Mouse (Mus musculus) liver, embryonic 15.5 days (tissue): ENCODE measurements around the gene Odf3l1. TPM values are rescaled to one million over a fixed set of nuclear protein-coding genes. Genes with fewer than 3 reads are reported as not detected.

Source experiments
- ATAC-seq: fragments of 200-750 bp; cut with Nextera tagmentation; 2 replicates; pipeline ENCODE4 v1.8.0; 2017; ENCODE audit warnings: moderate number of reproducible peaks, mild to moderate bottlenecking, moderate library complexity; ENCODE audit not compliant: insufficient read depth
- H3K27ac ChIP-seq: fragments of 300-500 bp; sonication (generic); replicated peaks from 2 replicates; pipeline ENCODE4 v1.5.1; 2015; ENCODE audit warnings: mild to moderate bottlenecking, inconsistent platforms
- H3K27me3 ChIP-seq: fragments of 300-500 bp; sonication (generic); 2 replicates; pipeline ENCODE4 v1.6.1; 2015; ENCODE audit warnings: mild to moderate bottlenecking, inconsistent platforms
- H3K36me3 ChIP-seq: fragments of 300-500 bp; sonication (generic); replicated peaks from 2 replicates; pipeline ENCODE4 v1.6.1; 2015; ENCODE audit warnings: moderate library complexity, mild to moderate bottlenecking, inconsistent platforms
- H3K4me1 ChIP-seq: fragments of 300-500 bp; sonication (generic); replicated peaks from 2 replicates; pipeline ENCODE4 v1.6.1; 2015; ENCODE audit warnings: inconsistent platforms
- H3K4me2 ChIP-seq: fragments of 300-500 bp; sonication (generic); 2 replicates; pipeline ENCODE4 v1.6.1; 2015; ENCODE audit warnings: moderate library complexity, mild to moderate bottlenecking, inconsistent platforms
- H3K4me3 ChIP-seq: fragments of 300-500 bp; sonication (generic); replicated peaks from 2 replicates; pipeline ENCODE4 v1.5.1; 2015; ENCODE audit warnings: mild to moderate bottlenecking, inconsistent platforms
- H3K9ac ChIP-seq: fragments of 300-500 bp; sonication (generic); 2 replicates; pipeline ENCODE4 v1.6.1; 2015; ENCODE audit warnings: moderate library complexity, mild to moderate bottlenecking, inconsistent platforms
- H3K9me3 ChIP-seq: fragments of 300-500 bp; sonication (generic); replicated peaks from 2 replicates; pipeline ENCODE4 v1.6.1; 2016; ENCODE audit warnings: inconsistent platforms
- WGBS: fragments of 180-500 bp; shearing (Covaris S2); methylation state at CpG from one replicate; pipeline ENCODE4 v1.1.7; 2015; ENCODE audit warnings: mixed read lengths; ENCODE audit not compliant: insufficient replicate concordance; 5-methylcytosine and 5-hydroxymethylcytosine counted together
- polyA plus RNA-seq: library from polyadenylated mRNA; unstranded; fragments of >200 nt; fragmentation: Nextera tagmentation; extraction: Ambion mirVana; gene quantifications from 2 replicates; pipeline ENCODE4 v1.2.1, GENCODE M21; 2015

Gene Odf3l1
- polyA plus RNA-seq, 1 experiment from 2014 or later = 0.10 TPM

DNA sequence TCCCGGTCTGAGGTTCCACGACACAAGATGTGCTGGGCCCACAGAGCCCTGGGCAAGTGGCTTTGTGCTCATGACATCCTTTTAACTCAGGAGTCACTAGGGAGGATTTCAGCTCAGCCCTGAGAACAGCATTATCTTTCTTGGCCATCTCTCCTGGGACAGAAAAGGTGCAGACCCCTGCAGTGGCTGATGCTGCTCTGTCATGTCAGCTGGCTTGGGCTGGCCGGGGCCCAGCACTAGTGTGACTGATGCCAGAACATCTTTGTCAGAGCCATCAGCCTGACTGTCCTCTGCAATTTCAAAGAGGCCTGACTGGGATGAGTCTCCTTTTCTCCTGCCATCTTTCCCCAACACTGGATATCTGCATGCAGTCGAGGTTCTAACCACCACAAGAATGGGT is 17.8 kb upstream of the Odf3l1 start:
- Histone ChIP-seq H3K9me3 (no peaks in the 10 kb centered on the region), H3K27me3 (no peaks in the 10 kb centered on the region), H3K4me1 (no peaks in the 10 kb centered on the region), H3K4me2 (no peak overlapping the region), H3K36me3 (no peaks in the 10 kb centered on the region), H3K27ac (no peak overlapping the region), H3K9ac (no peak overlapping the region), H3K4me3 (no peak overlapping the region)
- 55% methylated on average over 4 of the region's 4 CpGs for WGBS
- ATAC-seq = no peak

DNA sequence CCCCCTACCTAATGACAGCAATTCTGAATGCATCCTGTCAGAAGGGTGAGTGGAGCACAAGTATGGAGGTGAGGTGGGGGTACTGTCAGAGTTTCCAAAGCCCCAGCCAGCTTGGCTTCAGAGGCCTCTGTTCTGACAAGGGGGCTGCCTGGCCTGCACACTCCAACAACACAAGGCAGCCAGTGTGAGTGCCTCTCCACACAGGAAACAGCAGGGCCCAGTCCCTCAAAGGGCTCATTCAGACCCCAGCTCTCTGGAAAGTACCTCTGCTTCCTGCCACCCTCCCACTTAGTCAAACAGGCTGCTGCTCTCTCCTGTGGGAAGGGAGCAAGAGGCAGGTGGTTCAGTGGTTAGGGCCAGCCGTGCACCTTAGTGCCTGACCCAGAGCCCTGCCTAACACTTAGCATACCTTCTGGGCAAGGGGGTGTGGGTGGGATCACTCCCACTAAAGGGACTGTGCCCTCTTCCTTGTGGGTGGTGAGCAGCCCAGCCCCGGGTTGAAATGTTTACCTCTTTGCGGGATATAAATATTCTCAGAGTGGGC is 17.1 kb upstream of the Odf3l1 start:
- H3K4me1 ChIP-seq = no peaks in the 10 kb centered on the region
- H3K9ac ChIP-seq = no peak overlapping the region
- no peaks in the 10 kb centered on the region for H3K36me3 ChIP-seq
- no peak for ATAC-seq
- H3K4me3 ChIP-seq = no peak overlapping the region
- H3K27ac ChIP-seq = no peak overlapping the region
- no peaks in the 10 kb centered on the region for H3K27me3 ChIP-seq
- WGBS = 54% methylated on average over 3 of the region's 3 CpGs
- H3K4me2 ChIP-seq = no peak overlapping the region
- no peaks in the 10 kb centered on the region for H3K9me3 ChIP-seq

- no peak for ATAC-seq
- no peaks in the 10 kb centered on the region for H3K36me3 ChIP-seq
- no peak overlapping the region for H3K9ac ChIP-seq
- H3K27me3 ChIP-seq = no peaks in the 10 kb centered on the region
- 49% methylated on average over 9 of the region's 9 CpGs for WGBS
- H3K4me3 ChIP-seq = no peak overlapping the region
- H3K9me3 ChIP-seq = no peaks in the 10 kb centered on the region
- no peak overlapping the region for H3K4me2 ChIP-seq
- H3K4me1 ChIP-seq = no peaks in the 10 kb centered on the region
- no peak overlapping the region for H3K27ac ChIP-seq
Measured at GRCm38 (mm10) chr9:56880790-56881189, 16.3 kb upstream of the Odf3l1 start.

GRCm38 (mm10) chr9:56877284-56877683 is 12.8 kb upstream of the Odf3l1 start:
- H3K27ac ChIP-seq = no peak overlapping the region
- H3K9ac ChIP-seq = no peak overlapping the region
- no peaks in the 10 kb centered on the region for H3K9me3 ChIP-seq
- no peaks in the 10 kb centered on the region for H3K27me3 ChIP-seq
- no peaks in the 10 kb centered on the region for H3K4me1 ChIP-seq
- H3K36me3 ChIP-seq = no peaks in the 10 kb centered on the region
- no peak overlapping the region for H3K4me3 ChIP-seq
- WGBS = 48% methylated on average over 5 of the region's 5 CpGs
- ATAC-seq = no peak
- H3K4me2 ChIP-seq = no peak overlapping the region

GRCm38 (mm10) chr9:56876784-56877183 is 12.3 kb upstream of the Odf3l1 start:
- Histone ChIP-seq H3K27ac (no peak overlapping the region), H3K4me3 (no peak overlapping the region), H3K27me3 (no peaks in the 10 kb centered on the region), H3K4me2 (no peak overlapping the region), H3K4me1 (no peaks in the 10 kb centered on the region), H3K9me3 (no peaks in the 10 kb centered on the region), H3K9ac (no peak overlapping the region), H3K36me3 (no peaks in the 10 kb centered on the region)
- WGBS = 64% methylated on average over 9 of the region's 9 CpGs
- ATAC-seq = no peak

DNA sequence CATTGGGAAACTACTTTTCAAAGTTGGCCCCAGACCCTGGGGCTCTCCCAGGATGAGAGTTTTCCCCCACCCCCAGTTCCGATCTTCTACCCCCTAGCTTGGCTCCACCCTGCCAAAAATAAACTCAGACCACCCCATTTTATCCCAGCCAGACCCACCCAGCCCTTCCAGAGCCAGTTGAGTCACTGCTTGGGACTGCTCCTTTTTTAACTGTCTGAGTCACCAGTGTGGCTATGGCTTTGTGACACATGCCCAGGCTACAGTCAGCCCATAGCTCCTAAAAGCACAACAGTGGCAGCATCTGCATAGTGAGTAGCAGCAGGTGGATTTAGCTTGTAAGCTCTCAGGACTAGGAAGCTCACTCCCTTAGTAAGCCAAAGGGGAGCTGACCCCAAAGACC is 8.6 kb upstream of the Odf3l1 start:
- Histone ChIP-seq H3K36me3 (no peaks in the 10 kb centered on the region), H3K4me2 (no peak overlapping the region), H3K9ac (no peak overlapping the region), H3K9me3 (no peaks in the 10 kb centered on the region), H3K4me1 (no peaks in the 10 kb centered on the region), H3K27ac (no peak overlapping the region), H3K4me3 (no peak overlapping the region), H3K27me3 (no peaks in the 10 kb centered on the region)
- no peak for ATAC-seq
- WGBS = 33% methylated on average over 1 of the region's 1 CpGs

- Histone ChIP-seq H3K36me3 (no peaks in the 10 kb centered on the region), H3K4me1 (no peaks in the 10 kb centered on the region), H3K9ac (no peak overlapping the region), H3K27me3 (no peaks in the 10 kb centered on the region), H3K4me2 (no peak overlapping the region), H3K4me3 (no peak overlapping the region), H3K9me3 (no peaks in the 10 kb centered on the region), H3K27ac (no peak overlapping the region)
- 66% methylated on average over 5 of the region's 5 CpGs for WGBS
- no peak for ATAC-seq
Measured at GRCm38 (mm10) chr9:56872105-56872903, 7.8 kb upstream of the Odf3l1 start.

DNA sequence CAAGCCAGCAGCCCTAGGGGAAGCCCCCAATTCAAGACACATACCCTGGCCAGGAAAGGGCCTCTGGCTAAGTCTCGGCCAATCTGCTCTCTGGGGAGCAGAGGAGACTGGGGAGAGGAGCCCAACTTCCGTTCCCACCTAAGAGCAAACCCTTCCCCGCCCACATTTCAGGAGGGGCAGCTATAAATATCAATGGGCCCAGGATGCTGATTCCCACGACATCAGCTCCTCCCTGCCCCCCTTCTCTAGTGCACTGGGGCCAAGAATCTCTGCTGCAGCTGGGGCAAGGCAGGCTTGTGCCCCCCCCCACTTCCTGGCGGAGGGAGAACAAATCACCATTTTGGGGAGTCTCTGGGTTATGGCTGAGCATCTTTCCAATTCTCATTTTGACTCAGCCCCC is 6.7 kb upstream of the Odf3l1 start:
- no peaks in the 10 kb centered on the region for H3K4me1 ChIP-seq
- H3K9ac ChIP-seq = no peak overlapping the region
- H3K4me2 ChIP-seq = no peak overlapping the region
- H3K4me3 ChIP-seq = no peak overlapping the region
- no peaks in the 10 kb centered on the region for H3K9me3 ChIP-seq
- H3K36me3 ChIP-seq = no peaks in the 10 kb centered on the region
- no peak overlapping the region for H3K27ac ChIP-seq
- H3K27me3 ChIP-seq = peaks cover 5% of the 10 kb centered on the region; the same call in 1 of the 2 replicates
- no peak for ATAC-seq
- WGBS = 30% methylated on average over 5 of the region's 5 CpGs

GRCm38 (mm10) chr9:56870778-56871177 is 6.3 kb upstream of the Odf3l1 start:
- Histone ChIP-seq H3K36me3 (no peaks in the 10 kb centered on the region), H3K4me1 (no peaks in the 10 kb centered on the region), H3K27me3 (peaks cover 9% of the 10 kb centered on the region; the same call in 1 of the 2 replicates), H3K4me3 (no peak overlapping the region), H3K27ac (no peak overlapping the region), H3K4me2 (no peak overlapping the region), H3K9ac (no peak overlapping the region), H3K9me3 (no peaks in the 10 kb centered on the region)
- WGBS = 28% methylated on average over 10 of the region's 10 CpGs
- ATAC-seq = no peak

DNA sequence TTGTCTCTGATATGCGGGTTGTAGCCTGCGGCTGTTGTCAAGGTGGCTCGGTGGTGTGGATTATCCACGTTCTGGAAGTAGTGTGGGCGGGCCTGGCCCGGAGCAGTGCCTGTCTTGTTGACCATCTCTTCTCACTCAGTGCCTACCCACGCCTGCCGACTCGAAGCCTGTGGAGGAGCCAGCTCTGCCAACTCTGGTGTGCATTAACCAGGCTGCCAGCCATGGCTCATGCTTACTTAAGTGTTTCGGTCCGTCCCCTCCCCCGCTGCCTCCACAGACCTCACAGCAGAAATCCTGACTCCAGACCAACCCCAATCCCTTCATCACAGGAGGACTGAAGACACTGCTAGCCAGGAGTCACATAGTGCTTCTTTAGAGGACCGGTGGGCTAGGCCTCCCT is 5.1 kb upstream of the Odf3l1 start:
- ATAC-seq = no peak
- Histone ChIP-seq H3K27ac (no peak overlapping the region), H3K4me3 (no peak overlapping the region), H3K36me3 (no peaks in the 10 kb centered on the region), H3K4me1 (no peaks in the 10 kb centered on the region), H3K9ac (no peak overlapping the region), H3K27me3 (peaks cover 21% of the 10 kb centered on the region), H3K4me2 (no peak overlapping the region), H3K9me3 (no peaks in the 10 kb centered on the region)
- WGBS = 65% methylated on average over 13 of the region's 13 CpGs

- Histone ChIP-seq H3K4me3 (no peak overlapping the region), H3K4me1 (no peaks in the 10 kb centered on the region), H3K27me3 (peaks cover 34% of the 10 kb centered on the region), H3K9ac (no peak overlapping the region), H3K9me3 (no peaks in the 10 kb centered on the region), H3K4me2 (no peak overlapping the region), H3K27ac (no peak overlapping the region), H3K36me3 (no peaks in the 10 kb centered on the region)
- WGBS = 48% methylated on average over 6 of the region's 6 CpGs
- ATAC-seq = no peak
Measured at GRCm38 (mm10) chr9:56868292-56868691, 3.8 kb upstream of the Odf3l1 start.

DNA sequence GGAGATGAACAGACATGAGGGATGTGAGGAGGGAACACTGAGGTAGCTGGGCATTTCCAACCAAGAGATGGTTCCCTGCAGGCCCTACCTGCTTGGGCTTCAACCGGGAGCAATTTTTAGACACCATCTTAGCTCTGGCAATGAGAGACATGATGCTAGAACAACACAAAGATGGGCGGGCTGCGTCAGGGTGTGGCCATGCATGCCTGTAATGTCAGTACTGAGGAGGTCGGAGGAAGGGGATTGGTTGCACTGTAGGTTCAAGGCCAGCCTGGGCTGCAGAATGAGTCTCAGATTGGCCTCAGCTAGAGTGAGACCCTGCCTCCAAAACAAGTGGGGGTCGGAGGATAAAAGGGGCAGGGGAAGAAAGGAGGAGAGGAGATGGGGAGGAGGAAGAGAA is 2.0 kb upstream of the Odf3l1 start:
- WGBS = 53% methylated on average over 5 of the region's 5 CpGs
- Histone ChIP-seq H3K4me1 (no peaks in the 10 kb centered on the region), H3K36me3 (no peaks in the 10 kb centered on the region), H3K4me3 (no peak overlapping the region), H3K27me3 (peaks cover 37% of the 10 kb centered on the region), H3K9me3 (no peaks in the 10 kb centered on the region), H3K4me2 (no peak overlapping the region), H3K27ac (no peak overlapping the region), H3K9ac (no peak overlapping the region)
- no peak for ATAC-seq
